Mouse (Mus musculus) heart, embryonic 14.5 days (tissue): ENCODE data around the gene Setdb1. TPM values are rescaled to one million over a fixed set of nuclear protein-coding genes. Genes with fewer than 3 reads are reported as not detected.

Experiments
- ATAC-seq: fragments of 200-750 bp; cut with Nextera tagmentation; 2 replicates; pipeline ENCODE4 v1.8.0; 2017; ENCODE audit warnings: low read depth, moderate TSS enrichment; ENCODE audit not compliant: insufficient number of reproducible peaks, insufficient read depth, low FRiP score
- H3K27ac ChIP-seq, 2 experiments: fragments of 200-500 bp in 1 of 2; fragments of 300-500 bp in 1 of 2; sonication (generic) in 1 of 2; replicated peaks in 1 of 2; 2 replicates each; pipeline ENCODE4 v1.5.1; 2012 to 2014; ENCODE audit warnings: low read depth in 2 of 2, low read length in 2 of 2, control low read depth in 1 of 2, mild to moderate bottlenecking in 1 of 2, mixed read lengths in 1 of 2; ENCODE audit not compliant: control insufficient read depth in 1 of 2, insufficient read depth in 1 of 2
- H3K27me3 ChIP-seq: fragments of 300-500 bp; sonication (generic); 2 replicates; pipeline ENCODE4 v1.6.1; 2014; ENCODE audit warnings: mild to moderate bottlenecking, low read length, control low read depth; ENCODE audit not compliant: control insufficient read depth, insufficient read depth
- H3K36me3 ChIP-seq: fragments of 300-500 bp; sonication (generic); 2 replicates; pipeline ENCODE4 v1.6.1; 2014; ENCODE audit warnings: mild to moderate bottlenecking, control low read depth, low read length, mixed read lengths; ENCODE audit not compliant: control insufficient read depth, insufficient read depth
- H3K4me1 ChIP-seq, 2 experiments: fragments of 200-500 bp in 1 of 2; fragments of 300-500 bp in 1 of 2; sonication (generic) in 1 of 2; 2 replicates each; pipeline ENCODE4 v1.6.1; 2012 to 2014; ENCODE audit warnings: low read length in 2 of 2, control low read depth in 1 of 2, mixed read lengths in 1 of 2; ENCODE audit not compliant: control insufficient read depth in 2 of 2, insufficient read depth in 2 of 2
- H3K4me2 ChIP-seq: fragments of 300-500 bp; sonication (generic); 2 replicates; pipeline ENCODE4 v1.6.1; 2014; ENCODE audit warnings: mild to moderate bottlenecking, low read length
- H3K4me3 ChIP-seq, 2 experiments: fragments of 200-500 bp in 1 of 2; fragments of 300-500 bp in 1 of 2; sonication (generic) in 1 of 2; 2 replicates each; pipeline ENCODE4 v1.5.1; 2012 to 2014; ENCODE audit warnings: low read length in 2 of 2, mild to moderate bottlenecking in 2 of 2, control low read depth in 1 of 2, low read depth in 1 of 2, moderate library complexity in 1 of 2; ENCODE audit not compliant: control insufficient read depth in 1 of 2, insufficient read depth in 1 of 2
- H3K9ac ChIP-seq: fragments of 300-500 bp; sonication (generic); 2 replicates; pipeline ENCODE4 v1.6.1; 2014; ENCODE audit warnings: mild to moderate bottlenecking, low read length
- H3K9me3 ChIP-seq: fragments of 300-500 bp; sonication (generic); 2 replicates; pipeline ENCODE4 v1.6.1; 2016; ENCODE audit warnings: low read length, control low read depth; ENCODE audit not compliant: control insufficient read depth
- WGBS: fragments of 180-500 bp; shearing (Covaris S2); extraction: QIAGEN DNeasy Blood & Tissue Kit; methylation state at CpG from one replicate; pipeline ENCODE4 v1.1.7; 2014; 5-methylcytosine and 5-hydroxymethylcytosine counted together
- polyA plus RNA-seq: library from polyadenylated mRNA; unstranded; fragments of >200 nt; fragmentation: Nextera tagmentation; extraction: Ambion mirVana; gene quantifications from 2 replicates; pipeline ENCODE4 v1.2.1, GENCODE M21; 2014

The Setdb1 gene
- polyA plus RNA-seq, 1 experiment from 2014 or later = 22.1 TPM

DNA sequence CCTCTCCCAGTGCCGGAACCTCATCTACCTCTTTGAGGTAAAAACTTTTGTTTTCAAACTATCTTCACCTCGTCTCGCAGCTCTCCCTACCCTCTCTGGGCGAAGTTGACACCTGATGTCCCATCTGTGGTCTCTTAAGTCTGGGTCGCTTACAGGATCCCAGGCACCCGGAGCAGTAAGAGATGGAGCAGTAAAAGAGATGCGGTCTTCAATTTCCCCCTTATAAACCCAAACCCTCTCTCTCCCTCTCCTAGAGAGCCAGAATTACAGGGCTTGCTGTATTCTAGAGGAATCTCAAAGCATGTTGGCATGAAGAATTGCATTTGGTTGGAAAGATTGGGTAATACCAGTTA lies 73.4 kb downstream of the Setdb1 start:
- H3K36me3 ChIP-seq = peaks cover 16% of the 10 kb centered on the region
- no peaks in the 10 kb centered on the region for H3K27me3 ChIP-seq
- H3K4me2 ChIP-seq = peak overlapping the region; percentile 89
- under 1% methylated on average over 7 of the region's 7 CpGs for WGBS
- peak overlapping the region; percentile 94 for H3K9ac ChIP-seq
- H3K9me3 ChIP-seq = no peaks in the 10 kb centered on the region
- ATAC-seq = no peak
- H3K4me1 ChIP-seq = peaks cover 3 to 16% of the 10 kb centered on the region in 2 experiments
- H3K27ac ChIP-seq = peak overlapping the region; percentile 96 to 99
- peak overlapping the region; percentile 82 to 83 for H3K4me3 ChIP-seq

GRCm38 (mm10) chr3:95282865-95283588 lies 74.0 kb downstream of the Setdb1 start:
- peak overlapping the region; percentile 82 to 83 for H3K4me3 ChIP-seq
- H3K9me3 ChIP-seq = no peaks in the 10 kb centered on the region
- WGBS = under 1% methylated on average over 49 of the region's 51 CpGs

DNA sequence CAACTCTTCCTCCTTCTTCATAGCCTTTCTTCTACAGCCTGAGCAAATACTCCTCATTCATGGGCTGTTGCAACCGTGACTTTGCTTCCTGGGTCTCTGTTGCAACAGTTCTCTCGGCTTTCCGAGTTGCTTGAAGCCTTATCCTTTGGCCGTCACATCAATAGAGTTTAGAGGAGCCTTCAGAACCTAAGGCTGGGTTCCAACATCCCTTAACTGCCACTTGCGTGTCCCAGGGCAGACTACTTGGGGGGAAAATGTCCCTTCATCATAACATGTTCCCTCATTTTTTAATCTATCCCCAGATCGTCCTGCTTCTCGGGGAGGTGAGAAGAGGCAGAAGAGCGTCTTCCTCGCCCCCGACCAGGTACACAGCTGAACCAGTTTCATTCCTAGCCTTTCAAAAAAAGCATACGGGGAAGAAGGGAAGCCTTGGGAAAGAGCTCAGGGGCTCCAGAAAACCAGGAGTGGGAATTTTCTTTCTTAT lies 74.6 kb downstream of the Setdb1 start:
- no peak for ATAC-seq
- 1% methylated on average over 11 of the region's 11 CpGs for WGBS
- H3K9me3 ChIP-seq = no peaks in the 10 kb centered on the region
- peaks cover 4% of the 10 kb centered on the region; the same call in 1 of the 2 replicates for H3K36me3 ChIP-seq
- H3K4me3 ChIP-seq = peak overlapping the region; percentile 82 to 83
- peaks cover 5 to 23% of the 10 kb centered on the region in 2 experiments for H3K4me1 ChIP-seq
- peak overlapping the region; percentile 96 to 99 for H3K27ac ChIP-seq
- peak overlapping the region; percentile 94 for H3K9ac ChIP-seq
- H3K27me3 ChIP-seq = no peaks in the 10 kb centered on the region
- peak overlapping the region; percentile 89 for H3K4me2 ChIP-seq

More at GRCm38 (mm10) chr3:95282865-95283588, 74.0 kb downstream of the Setdb1 start:
- Histone ChIP-seq H3K27ac (peak overlapping the region; percentile 96 to 99), H3K27me3 (no peaks in the 10 kb centered on the region), H3K36me3 (peaks cover 10% of the 10 kb centered on the region), H3K4me1 (peaks cover 3 to 19% of the 10 kb centered on the region in 2 experiments), H3K9ac (peak overlapping the region; percentile 94), H3K4me2 (peak overlapping the region; percentile 89)
- ATAC-seq = peak; percentile 62

DNA sequence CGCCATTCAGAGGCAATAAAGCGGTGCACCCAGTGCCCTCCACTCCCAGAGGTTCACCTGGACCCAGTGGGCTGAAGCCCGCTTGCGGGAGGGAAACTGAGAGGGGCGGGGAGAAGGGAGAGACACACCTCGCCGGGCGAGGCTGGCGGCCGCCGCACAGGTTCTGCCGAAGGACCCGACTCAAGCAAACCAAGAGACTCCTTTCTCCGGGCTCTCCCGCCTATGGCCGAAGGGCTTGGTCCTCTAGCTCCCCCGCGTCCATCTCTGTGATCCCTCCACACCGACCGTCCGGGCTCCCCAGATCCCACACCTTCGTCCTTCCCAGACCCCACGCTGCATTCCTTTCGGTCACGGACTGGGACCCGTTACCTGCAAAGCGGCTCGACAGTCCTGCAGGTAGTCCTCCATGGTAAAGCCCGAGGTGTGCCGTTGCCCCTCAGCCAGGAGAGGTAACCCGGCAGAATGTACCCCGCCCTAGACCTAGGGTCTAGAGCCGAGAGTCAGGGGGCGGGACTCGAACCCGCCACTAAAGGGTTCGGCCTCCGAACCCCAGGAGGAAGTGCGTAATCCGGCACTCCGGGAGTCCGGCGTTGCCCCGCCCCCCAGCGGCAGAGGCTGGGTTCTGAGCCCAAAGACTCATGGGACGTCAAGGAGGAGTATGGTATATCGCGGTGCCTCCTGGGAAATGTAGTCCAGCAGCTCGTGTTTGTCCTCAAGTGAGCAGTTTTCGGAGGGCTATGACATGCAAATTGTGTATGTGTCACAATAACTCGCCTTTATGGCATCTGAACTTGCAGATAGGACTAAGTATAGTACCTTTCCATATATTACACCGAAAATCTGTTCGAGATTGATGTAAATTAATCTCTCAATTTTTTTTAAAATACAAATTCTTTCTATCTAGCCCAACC lies 75.5 kb downstream of the Setdb1 start, which contains the start of the genes Mindy1 and Prune1:
Mindy1 (plus strand) TSS at position 130 of the 911 bp plus-strand sequence.
Prune1 (minus strand) TSS at position 861 of the 911 bp plus-strand sequence.
- peak; percentile 88 for ATAC-seq
- Histone ChIP-seq H3K27me3 (no peaks in the 10 kb centered on the region), H3K4me2 (peak within 1 kb of the TSS; percentile 89), H3K27ac (peak within 1 kb of the TSS; percentile 96 to 99), H3K4me3 (peak within 1 kb of the TSS; percentile 83 to 96), H3K4me1 (peaks cover 8 to 30% of the 10 kb centered on the region in 2 experiments), H3K36me3 (no peaks in the 10 kb centered on the region; the same call in 1 of the 2 replicates), H3K9me3 (no peaks in the 10 kb centered on the region), H3K9ac (peak within 1 kb of the TSS; percentile 94)
- WGBS = under 1% methylated on average over 53 of the region's 53 CpGs

DNA sequence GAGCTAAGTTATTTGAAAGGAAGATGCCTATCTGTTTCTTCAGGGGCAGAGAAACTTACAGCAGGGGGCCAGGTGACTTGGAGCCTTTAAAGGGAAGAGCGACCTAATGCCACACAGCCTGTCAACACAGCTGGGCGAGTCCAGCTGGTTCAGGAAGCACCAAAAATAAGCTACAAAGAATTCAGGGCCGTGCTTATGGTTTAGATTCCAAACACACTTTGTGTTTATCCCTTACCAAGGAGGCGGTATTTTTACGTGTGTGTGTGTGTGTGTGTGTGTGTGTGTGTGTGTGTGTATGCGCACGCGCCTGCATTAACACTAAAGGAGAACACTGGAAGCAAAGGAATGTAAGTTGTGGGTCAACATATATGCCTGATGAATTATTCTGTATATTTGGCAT lies 76.3 kb downstream of the Setdb1 start:
- H3K27me3 ChIP-seq = no peaks in the 10 kb centered on the region
- H3K4me3 ChIP-seq = peak overlapping the region; percentile 83 to 96
- ATAC-seq = no peak
- peak overlapping the region; percentile 91 to 96 for H3K27ac ChIP-seq
- no peaks in the 10 kb centered on the region for H3K9me3 ChIP-seq
- H3K9ac ChIP-seq = peak overlapping the region; percentile 94
- peak overlapping the region; percentile 89 for H3K4me2 ChIP-seq
- WGBS = 16% methylated on average over 8 of the region's 8 CpGs
- H3K4me1 ChIP-seq = peaks cover 8 to 30% of the 10 kb centered on the region in 2 experiments
- H3K36me3 ChIP-seq = no peaks in the 10 kb centered on the region; the same call in 1 of the 2 replicates

DNA sequence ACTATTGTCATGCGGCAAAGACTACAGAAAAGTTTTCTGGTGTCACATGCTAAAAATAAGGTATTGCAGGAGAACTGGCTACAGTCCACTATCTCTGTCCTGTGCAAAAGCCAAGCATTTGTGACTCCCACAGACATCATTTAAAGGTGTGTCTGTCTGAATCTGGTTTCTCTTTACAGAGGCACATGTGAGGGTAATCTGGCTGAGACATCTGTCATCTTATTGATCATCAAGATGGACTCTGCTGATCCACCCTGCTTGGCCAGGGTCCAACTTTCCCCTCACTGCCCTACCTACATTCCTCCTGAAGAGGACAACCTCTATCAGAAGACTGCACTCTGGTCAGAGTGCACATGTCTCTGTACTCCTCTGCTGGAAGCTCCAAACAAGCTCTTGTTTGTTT lies 79.9 kb downstream of the Setdb1 start:
- Histone ChIP-seq H3K27ac (peak overlapping the region; percentile 29 to 68; a peak in 3 of 4 replicates), H3K4me2 (0 out of 2 replicates have a peak overlapping the region, but pooled peaks have one; percentile 8), H3K36me3 (no peaks in the 10 kb centered on the region), H3K4me1 (peaks cover 5 to 35% of the 10 kb centered on the region in 2 experiments), H3K4me3 (no peak overlapping the region), H3K9ac (peak overlapping the region; percentile 12; the same call in 1 of the 2 replicates), H3K27me3 (no peaks in the 10 kb centered on the region), H3K9me3 (no peaks in the 10 kb centered on the region)
- no peak for ATAC-seq
- 27% methylated on average over 1 of the region's 1 CpGs for WGBS

DNA sequence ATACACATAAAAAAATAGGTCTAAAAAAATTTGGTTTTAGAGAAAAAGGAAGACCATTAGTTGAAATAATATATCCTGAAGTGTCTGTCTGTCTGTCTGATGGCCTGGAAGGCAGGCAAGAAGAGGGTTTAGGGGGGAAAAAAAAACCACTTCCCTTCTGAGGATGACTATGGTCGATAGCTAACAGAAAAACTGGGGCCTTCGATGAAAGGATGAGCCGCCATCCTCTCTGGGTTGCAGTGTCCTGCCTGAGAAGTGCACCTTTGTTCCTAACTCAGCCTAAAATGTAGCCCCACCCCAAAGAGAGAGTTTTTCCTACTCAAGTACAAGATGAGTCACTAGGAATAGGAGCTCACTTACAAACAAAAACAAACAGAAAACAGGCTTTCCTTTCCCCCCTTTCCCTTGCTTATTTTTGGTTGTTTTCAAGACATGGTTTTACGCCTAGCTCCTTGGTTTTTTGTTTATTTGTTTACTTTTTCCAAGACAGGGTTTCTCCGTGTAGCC lies 80.5 kb downstream of the Setdb1 start:
- no peak for ATAC-seq
- 78% methylated on average over 5 of the region's 5 CpGs for WGBS
- H3K9ac ChIP-seq = no peak overlapping the region
- H3K4me2 ChIP-seq = no peak overlapping the region
- H3K4me1 ChIP-seq = peaks cover 5 to 35% of the 10 kb centered on the region in 2 experiments
- H3K4me3 ChIP-seq = no peak overlapping the region
- peak overlapping the region; percentile 19 to 68; a peak in 2 of 4 replicates for H3K27ac ChIP-seq
- no peaks in the 10 kb centered on the region for H3K36me3 ChIP-seq
- H3K27me3 ChIP-seq = no peaks in the 10 kb centered on the region
- H3K9me3 ChIP-seq = no peaks in the 10 kb centered on the region
